Mouse (Mus musculus) ovary, postnatal 14 days (tissue): Measurements from ENCODE around the gene Prr3.
"Not testable (repeated sequence)": the region's sequence is repeated elsewhere in the genome, so short reads cannot be mapped to it uniquely, and the experiment has no call there.

Experiments used
- DNase-seq: peaks from one replicate; pipeline ENCODE4 v3.0.0; 2022; ENCODE audit warnings: low spot score

Prr3 gene

GRCm38 (mm10) chr17:35937700-35938348 is 42.2 kb downstream of the Prr3 start:
- DNase-seq: no peak

- not testable (repeated sequence) for DNase-seq
These were observed 44.3 kb downstream of the Prr3 start for GRCm38 (mm10) chr17:35935763-35936162.

- no peak for DNase-seq
These were observed 47.4 kb downstream of the Prr3 start for GRCm38 (mm10) chr17:35932608-35933007.

GRCm38 (mm10) chr17:35930627-35931026 is 49.4 kb downstream of the Prr3 start:
- DNase-seq: no peak

- no peak for DNase-seq
These were observed 50.5 kb downstream of the Prr3 start for GRCm38 (mm10) chr17:35929534-35929933.

- DNase-seq: no peak
These were observed 52.6 kb downstream of the Prr3 start for GRCm38 (mm10) chr17:35927471-35927870.

- DNase-seq: no peak
These were observed 56.8 kb downstream of the Prr3 start for GRCm38 (mm10) chr17:35923281-35923680.

- DNase-seq: no peak
These were observed 57.5 kb downstream of the Prr3 start for GRCm38 (mm10) chr17:35922566-35922965.
